Mouse (Mus musculus) stomach, postnatal 0 days (tissue): ENCODE results near the gene Dnaaf5.

Experiments used
- CTCF ChIP-seq: IDR thresholded peaks from 2 replicates; pipeline ENCODE4 v1.5.1; 2016; ENCODE audit warnings: antibody characterized with exemption, low read depth, mild to moderate bottlenecking, moderate library complexity
- EP300 ChIP-seq: optimal IDR thresholded peaks from 2 replicates; pipeline ENCODE3; 2016; ENCODE audit warnings: antibody characterized with exemption

DNA sequence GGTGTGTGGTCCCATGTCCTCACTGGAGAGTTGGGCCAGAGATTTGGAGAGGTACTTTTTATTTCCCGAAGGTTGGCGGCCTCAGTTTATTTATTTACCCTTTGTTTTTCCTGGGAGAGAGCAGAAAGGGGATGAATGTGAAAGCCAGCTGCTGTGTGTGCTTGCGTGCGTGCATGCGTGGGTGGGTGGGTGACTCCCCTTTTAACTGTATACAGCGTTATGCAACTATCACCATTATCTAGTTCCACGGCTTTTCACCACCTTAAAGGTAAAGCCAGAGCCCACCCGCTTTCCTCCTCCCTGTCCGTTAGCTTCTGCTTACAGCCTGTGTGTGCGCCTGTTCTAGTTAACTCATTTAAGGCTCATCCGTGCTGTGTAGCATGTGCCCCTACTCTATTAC lies 52.1 kb downstream of the Dnaaf5 start:
- TF ChIP-seq EP300 (no peak), CTCF (no peak)
